Mouse (Mus musculus): ENCODE measurements around the gene Ngly1.
"Not testable (repeated sequence)": the region's sequence is repeated elsewhere in the genome, so short reads cannot be mapped to it uniquely, and the experiment has no call there.

The Ngly1 gene

GRCm38 (mm10) chr14:16260541-16260940, 11.5 kb downstream of the Ngly1 start:
- DNase-seq (ENCODE audit: low spot score) = no peak

GRCm38 (mm10) chr14:16261869-16262268, 12.8 kb downstream of the Ngly1 start:
- DNase-seq (ENCODE audit: low spot score) = no peak

GRCm38 (mm10) chr14:16267028-16267427, 17.9 kb downstream of the Ngly1 start:
- DNase-seq (ENCODE audit: low spot score) = no peak

- DNase-seq (ENCODE audit: low spot score) = no peak
Measured at GRCm38 (mm10) chr14:16269776-16270175, 20.7 kb downstream of the Ngly1 start.

- no peak for DNase-seq (ENCODE audit: low spot score)
Measured at GRCm38 (mm10) chr14:16273677-16274076, 24.6 kb downstream of the Ngly1 start.

GRCm38 (mm10) chr14:16279196-16279595, 30.1 kb downstream of the Ngly1 start:
- no peak for DNase-seq (ENCODE audit: low spot score)

- DNase-seq (ENCODE audit: low spot score) = no peak
Measured at GRCm38 (mm10) chr14:16283966-16284365, 34.9 kb downstream of the Ngly1 start.

- no peak for DNase-seq (ENCODE audit: low spot score)
Measured at GRCm38 (mm10) chr14:16292371-16292770, 43.3 kb downstream of the Ngly1 start.

GRCm38 (mm10) chr14:16293015-16293414, 43.9 kb downstream of the Ngly1 start:
- DNase-seq (ENCODE audit: low spot score) = no peak

GRCm38 (mm10) chr14:16293921-16294320, 44.8 kb downstream of the Ngly1 start:
- DNase-seq (ENCODE audit: low spot score) = no peak

- DNase-seq (ENCODE audit: low spot score) = no peak
Measured at GRCm38 (mm10) chr14:16296816-16297468, 47.9 kb downstream of the Ngly1 start.

- no peak for DNase-seq (ENCODE audit: low spot score)
Measured at GRCm38 (mm10) chr14:16301735-16302134, 52.7 kb downstream of the Ngly1 start.

GRCm38 (mm10) chr14:16302688-16303087, 53.6 kb downstream of the Ngly1 start:
- no peak for DNase-seq (ENCODE audit: low spot score)

GRCm38 (mm10) chr14:16310791-16311190, 61.7 kb downstream of the Ngly1 start:
- DNase-seq (ENCODE audit: low spot score) = no peak

- no peak for DNase-seq (ENCODE audit: low spot score)
Measured at GRCm38 (mm10) chr14:16312599-16312998, 63.5 kb downstream of the Ngly1 start.

- DNase-seq (ENCODE audit: low spot score) = not testable (repeated sequence)
Measured at GRCm38 (mm10) chr14:16313073-16313472, 64.0 kb downstream of the Ngly1 start.

- DNase-seq (ENCODE audit: low spot score) = no peak
Measured at GRCm38 (mm10) chr14:16313936-16314521, 64.9 kb downstream of the Ngly1 start.

GRCm38 (mm10) chr14:16314842-16315241, 65.8 kb downstream of the Ngly1 start:
- DNase-seq (ENCODE audit: low spot score) = no peak

- no peak for DNase-seq (ENCODE audit: low spot score)
Measured at GRCm38 (mm10) chr14:16316715-16317114, 67.6 kb downstream of the Ngly1 start.

GRCm38 (mm10) chr14:16319818-16320217, 70.7 kb downstream of the Ngly1 start:
- DNase-seq (ENCODE audit: low spot score) = no peak

GRCm38 (mm10) chr14:16324394-16324793, 75.3 kb downstream of the Ngly1 start:
- DNase-seq (ENCODE audit: low spot score) = no peak

- DNase-seq (ENCODE audit: low spot score) = no peak
Measured at GRCm38 (mm10) chr14:16325208-16325607, 76.1 kb downstream of the Ngly1 start.

- no peak for DNase-seq (ENCODE audit: low spot score)
Measured at GRCm38 (mm10) chr14:16328531-16328930, 79.5 kb downstream of the Ngly1 start.

GRCm38 (mm10) chr14:16328959-16329480, 79.9 kb downstream of the Ngly1 start:
- no peak for DNase-seq (ENCODE audit: low spot score)
